Mouse (Mus musculus): ENCODE data around the gene BC016579.

DNA sequence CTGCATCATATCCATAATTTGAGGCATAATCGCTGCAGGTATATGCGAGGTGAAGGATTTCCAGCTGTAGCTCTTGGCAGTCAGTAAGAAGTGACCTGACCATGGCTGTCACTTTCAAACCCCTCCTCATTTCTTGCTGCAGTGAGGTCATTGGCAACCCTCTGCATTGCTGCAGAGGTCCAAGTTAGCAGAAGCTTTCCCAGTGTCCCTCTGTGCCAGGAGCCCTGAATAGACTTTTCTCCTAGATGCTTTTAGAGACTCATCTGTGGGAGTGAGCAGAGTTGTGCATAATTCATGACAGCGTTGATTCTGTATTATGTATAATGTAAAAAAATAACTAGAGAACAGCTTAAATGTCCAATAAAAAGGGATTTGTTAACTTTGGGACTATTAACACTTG is 31.4 kb upstream of the BC016579 start:
- TF ChIP-seq GATA1 (IDR thresholded peaks at IDR 0.05; ENCODE audit: low read length) (no peak), TAL1 (IDR thresholded peaks at IDR 0.05; ENCODE audit: low read length) (no peak)

Data from erythroblast, embryonic 14.5 days (primary cell).